Mouse (Mus musculus) urinary bladder, postnatal 14 days (tissue): ENCODE measurements at regions not wholly inside any gene's neighbourhood (a gene's known extent, or its start where the extent isn't known, plus 50 kb on each side); places are given as distances from the start of the nearest gene placed in this dataset.

Experiments
- DNase-seq: peaks from one replicate; pipeline ENCODE4 v3.0.0; 2021; ENCODE audit warnings: low spot score

DNA sequence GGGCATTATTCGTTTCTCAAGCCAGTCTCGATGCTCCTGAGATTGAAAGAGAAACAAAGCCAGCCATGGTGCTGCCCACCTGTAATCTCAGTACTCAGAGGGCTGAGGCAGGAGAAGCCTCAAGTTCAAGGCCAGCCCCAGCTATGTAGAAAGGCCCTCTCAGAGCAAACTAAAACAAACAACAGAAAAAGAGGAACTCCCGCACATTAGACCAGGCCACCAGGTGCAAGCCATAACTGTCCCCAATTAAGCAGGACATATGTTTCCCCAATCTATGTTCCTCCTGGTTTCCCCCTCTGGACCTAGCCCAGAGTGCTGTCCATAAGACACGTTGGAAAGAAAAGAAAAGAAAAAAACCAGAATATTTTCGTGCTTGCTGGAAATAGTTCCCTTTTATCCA is 142.5 kb downstream of the Cdc5l start:
- no peak for DNase-seq

DNA sequence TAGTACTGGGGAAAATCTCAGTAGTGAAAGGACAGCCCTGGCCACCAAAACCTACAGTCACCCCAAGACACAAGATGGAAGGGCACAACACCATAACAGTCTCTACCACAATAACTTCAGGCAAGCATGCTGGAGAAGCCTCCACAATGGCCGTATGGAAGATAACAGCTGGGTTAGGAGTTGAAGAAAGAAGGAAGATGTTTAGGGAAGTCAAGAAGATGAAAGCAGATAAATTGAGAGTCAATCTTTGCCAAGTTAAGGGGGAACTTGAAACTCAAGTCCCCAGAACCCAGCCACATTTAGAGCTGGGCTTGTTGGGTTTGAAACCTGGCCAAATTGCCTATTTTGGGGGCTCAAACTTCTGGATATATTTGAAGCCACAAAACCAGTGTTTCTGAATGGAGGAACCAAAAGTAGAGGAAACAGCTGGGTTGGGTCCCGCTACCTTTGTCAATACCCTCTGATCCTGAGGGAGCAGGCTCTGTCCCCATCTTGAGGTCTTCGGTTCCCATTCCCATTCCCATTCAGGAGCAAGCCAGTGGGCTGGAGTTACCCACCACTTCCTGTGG is 147.8 kb downstream of the Cdc5l start:
- DNase-seq, result no peak

DNA sequence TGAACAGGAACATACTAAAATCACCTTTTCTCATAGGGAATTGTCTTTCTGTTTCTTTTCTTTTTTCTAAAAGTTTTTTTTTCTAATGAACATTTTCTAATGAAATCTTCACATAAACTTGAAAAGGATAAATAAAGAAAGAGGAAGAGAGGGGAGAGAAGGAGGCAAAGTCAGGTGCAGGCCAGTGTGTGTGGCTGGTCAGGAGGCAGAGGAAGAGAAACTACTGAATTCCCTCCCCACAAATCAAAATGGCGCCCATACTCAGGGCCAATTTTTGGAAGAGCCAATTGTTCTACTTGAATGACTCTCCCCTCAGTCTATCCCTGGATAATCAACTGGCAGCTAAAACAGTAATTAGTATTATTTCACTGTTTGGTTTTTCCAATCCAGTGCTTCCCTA is 152.0 kb downstream of the Cdc5l start:
- no peak for DNase-seq

DNA sequence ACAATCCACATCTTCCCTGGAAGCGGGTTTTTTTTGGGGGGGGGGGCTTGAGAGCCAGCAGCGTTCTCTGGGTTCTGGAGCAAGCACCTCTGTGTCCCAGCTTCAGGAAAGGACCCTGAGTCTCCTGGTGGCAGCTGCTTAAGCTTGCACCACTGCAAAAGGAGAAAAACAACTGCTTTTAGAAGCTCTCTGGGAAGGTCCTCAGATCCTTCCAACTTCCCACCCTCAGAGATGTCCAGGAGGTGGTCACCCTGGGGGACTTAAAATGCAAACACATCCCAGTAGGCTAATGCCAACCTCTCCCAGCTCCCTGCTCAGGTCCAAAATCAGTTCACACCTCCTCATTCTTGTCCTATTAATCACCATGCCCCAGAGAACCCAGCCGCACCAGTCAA is 153.7 kb downstream of the Cdc5l start:
- no peak for DNase-seq

GRCm38 (mm10) chr17:45279075-45279810 is 154.3 kb downstream of the Cdc5l start:
- no peak for DNase-seq

DNA sequence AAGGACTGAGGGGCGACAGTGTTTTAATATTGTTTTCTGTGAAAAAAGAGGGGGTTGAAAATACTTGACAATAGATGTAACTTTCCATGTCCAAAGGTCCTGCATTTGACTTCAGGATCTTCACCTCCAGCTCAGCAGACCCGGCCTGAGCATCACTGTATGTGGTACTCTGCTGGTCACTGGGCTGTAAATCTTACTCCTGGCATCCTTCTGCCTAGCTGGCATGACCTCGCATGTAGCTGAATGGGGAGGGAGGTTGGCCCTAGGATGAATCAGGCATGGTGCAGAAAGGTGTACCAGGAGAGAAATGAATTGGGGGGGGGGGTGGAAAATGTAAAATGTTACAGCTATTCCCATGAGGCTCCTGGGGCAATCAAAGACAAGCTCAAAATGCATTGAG is 156.0 kb downstream of the Cdc5l start:
- no peak for DNase-seq

DNA sequence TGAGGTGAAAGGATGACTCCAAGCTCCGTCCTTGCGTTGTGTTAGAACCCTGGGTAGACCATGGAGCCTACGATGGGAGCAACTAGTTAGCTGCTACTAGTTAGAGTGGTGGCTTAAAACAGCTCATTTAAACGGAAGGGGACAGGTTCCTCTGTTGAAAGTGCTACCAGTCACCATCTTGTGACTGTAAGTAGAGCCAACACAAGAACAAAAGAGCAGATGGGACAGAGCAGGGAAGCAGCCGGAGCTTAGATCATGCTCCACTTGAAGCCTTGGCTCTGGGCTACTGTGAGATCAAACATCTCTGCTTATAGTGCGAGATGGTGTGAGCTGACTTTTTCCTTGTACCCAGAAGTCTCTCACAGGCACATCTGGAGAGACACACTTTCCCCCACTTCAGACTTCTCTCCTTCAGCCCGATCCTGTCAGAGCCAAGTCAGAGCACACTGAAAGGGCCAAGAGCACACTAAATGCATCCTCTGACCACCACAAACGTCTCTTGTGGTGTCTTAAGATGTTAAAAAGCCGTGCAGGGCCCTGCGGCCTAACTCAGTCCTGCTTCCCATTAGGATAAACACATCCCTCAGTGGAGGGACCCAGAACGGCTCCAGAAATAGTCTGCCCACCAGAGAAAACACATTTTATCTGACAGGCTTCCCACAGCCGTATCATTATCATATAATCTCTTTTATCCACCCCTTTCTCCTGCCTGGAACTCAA is 156.7 kb downstream of the Cdc5l start:
- DNase-seq, result no peak

- DNase-seq, result no peak
Measured at GRCm38 (mm10) chr17:45274894-45275293, 158.6 kb downstream of the Cdc5l start.

GRCm38 (mm10) chr17:45266776-45267175 is 166.8 kb downstream of the Cdc5l start:
- no peak for DNase-seq

GRCm38 (mm10) chr17:45265587-45265986 is 167.9 kb downstream of the Cdc5l start:
- no peak for DNase-seq

DNA sequence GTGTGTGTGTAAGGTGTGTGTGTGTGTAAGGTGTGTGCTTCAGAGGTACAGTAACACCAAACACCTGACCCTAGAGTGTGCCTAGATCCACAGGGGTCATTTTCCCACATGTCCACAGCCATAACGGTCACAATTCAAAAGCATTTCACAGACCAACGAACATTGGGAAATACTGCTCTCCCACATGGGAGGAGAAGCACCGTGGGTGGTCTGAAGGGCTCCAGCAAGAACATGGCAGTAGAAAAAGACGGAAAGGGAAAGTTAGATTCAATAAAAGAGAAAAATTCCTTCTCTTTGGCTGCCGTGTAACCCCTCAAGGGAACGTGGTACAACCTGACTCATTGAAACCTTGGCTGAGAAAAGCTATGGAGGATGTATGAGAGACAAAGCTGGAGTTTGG is 169.1 kb downstream of the Cdc5l start:
- DNase-seq, result no peak

DNA sequence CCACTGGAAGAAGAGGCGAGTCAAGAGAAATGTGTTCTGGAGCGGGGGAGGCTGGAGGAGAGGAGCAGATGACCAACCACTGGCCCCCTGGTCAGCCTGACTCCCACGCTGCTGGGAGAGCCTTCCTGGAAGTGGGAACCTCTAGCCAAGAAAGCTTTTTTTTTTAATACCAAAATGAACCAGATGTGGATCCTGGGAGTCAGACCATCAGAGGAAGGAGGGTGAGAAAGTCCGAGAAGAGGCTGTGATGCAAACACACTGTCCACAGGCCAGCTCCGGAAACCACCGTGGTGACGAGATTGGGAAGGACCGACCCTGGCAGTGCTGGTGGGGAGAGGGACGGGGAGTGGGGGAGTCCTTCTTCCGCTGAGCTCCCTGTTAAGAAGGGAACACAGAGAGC is 173.1 kb downstream of the Cdc5l start:
- DNase-seq, result no peak

DNA sequence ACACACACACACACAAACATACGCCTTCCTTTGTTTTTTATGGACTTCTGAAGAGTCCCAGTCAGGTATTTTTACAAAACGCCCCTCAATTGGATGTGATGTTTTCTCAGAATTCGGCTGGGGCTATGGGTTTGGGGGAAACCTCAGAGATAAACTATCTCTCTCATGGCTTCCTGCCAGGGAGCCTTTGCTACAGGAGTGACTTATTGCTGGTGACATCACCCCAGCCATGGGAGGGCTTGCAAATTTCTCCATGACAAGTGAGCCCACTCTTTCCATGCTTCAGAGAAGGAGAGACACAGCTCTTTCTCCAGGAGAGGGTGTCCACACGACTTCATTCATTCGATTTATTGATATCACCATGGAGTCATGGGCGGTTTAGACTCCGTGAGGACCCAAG is 175.5 kb downstream of the Cdc5l start:
- DNase-seq, result no peak

- DNase-seq, result no peak
Measured at GRCm38 (mm10) chr17:45252593-45253230, 180.8 kb downstream of the Cdc5l start.

DNA sequence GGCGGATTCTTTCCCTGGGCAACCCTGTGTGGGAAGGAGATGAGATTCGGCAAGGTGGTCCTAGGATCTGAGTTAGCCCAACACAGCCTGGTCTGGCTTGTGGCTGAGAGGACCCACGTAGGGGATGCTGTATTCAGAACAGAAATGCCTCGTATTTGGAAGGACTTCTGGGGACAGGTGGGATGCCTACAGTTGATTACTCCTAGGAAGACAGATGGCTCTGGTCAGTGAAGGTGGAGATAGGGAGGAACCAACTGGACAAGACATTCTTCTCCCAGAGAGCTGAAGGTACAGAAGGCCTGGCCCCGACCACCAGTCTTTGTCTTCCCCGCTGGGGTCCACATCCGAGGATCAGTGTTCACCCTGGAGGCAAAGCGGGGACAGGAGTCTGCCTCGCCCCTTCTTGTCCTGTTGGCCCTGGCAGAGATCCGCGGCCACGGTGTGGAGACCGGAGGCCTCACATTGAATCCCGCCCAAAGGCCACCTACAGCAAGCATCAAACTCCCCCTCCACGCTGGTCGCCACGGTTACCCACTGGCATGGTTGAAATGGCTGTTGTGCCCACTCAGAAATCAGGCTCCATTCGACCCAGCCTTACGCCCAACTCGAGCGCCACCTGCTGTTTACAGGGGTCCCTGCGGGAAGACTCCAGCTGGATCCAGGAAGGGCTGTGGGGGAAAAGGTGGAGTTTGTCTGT is 182.4 kb downstream of the Cdc5l start:
- peak; percentile 76 for DNase-seq

GRCm38 (mm10) chr17:45250450-45250849 is 183.1 kb downstream of the Cdc5l start:
- no peak for DNase-seq

DNA sequence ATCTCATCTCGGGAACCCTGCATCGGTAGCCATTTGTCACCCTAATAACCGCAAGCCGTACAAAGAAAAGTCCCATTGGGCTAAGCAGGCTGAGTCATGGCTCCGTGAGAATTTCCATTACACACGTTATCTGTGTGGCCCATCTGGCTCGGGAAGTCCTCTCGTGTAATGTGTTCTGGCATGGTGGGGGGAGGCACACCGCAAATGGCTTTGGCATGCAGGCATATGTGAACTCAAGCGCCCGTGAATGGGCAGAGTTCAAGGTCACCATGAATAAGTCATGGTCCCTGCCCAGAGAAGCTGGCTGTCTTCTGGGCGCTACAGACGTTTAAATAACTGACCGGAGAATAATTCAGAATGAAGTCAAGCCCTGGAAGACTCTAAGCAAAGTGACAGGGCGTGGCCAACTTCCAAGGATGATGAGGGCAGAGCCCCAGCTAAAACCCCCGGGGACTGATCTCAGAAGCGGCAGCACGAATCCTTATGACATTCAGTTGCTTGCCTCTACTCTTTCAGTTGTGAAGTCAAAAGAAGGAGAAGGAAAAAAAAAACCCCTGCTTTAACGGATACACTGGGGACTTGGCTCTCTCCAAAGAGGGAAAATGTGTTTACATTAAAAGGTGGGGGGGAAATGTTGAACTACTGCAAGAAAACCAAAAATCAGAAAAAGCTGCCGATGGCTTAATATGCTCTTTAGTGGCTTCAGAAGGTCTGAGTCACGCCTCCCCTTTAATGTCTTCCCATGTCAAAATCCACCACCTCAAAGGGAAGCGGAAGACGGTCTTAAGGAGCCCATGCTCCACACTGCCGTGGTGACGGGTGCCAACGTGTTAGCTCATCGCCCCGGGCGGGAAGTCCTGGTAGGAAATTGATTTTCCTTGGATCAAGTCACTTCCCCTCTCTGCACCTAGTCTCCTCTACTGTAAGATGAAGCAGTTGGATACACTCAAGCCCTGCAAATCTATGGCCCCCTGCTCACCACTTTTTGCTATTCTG is 186.1 kb downstream of the Cdc5l start:
- DNase-seq, result no peak

GRCm38 (mm10) chr17:45244870-45245269 is 188.7 kb downstream of the Cdc5l start:
- peak; percentile 40 for DNase-seq

- DNase-seq, result no peak
Measured at GRCm38 (mm10) chr17:45243103-45243502, 190.4 kb downstream of the Cdc5l start.

DNA sequence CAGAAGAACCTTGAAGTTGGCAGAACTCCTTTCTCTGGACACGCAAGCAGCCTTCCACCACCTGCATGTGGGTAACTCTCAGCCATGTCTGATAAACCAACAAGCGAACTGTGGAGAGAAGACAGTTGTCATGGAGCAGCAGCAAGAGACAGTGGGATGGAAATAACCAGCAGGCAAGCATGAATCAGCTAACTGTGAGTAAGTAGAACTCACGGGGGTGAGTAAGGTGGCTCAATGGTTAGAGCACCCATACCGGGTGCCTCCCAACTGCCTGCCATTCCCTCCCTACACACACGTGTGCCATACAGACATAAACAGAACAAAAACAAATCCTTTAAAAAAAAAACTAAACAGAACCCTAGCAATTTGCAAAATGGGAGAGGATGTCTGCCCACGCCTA is 191.5 kb downstream of the Cdc5l start:
- DNase-seq, result no peak

- no peak for DNase-seq
Measured at GRCm38 (mm10) chr17:45240963-45241543, 192.5 kb downstream of the Cdc5l start.
